In the genomic region with DNA sequence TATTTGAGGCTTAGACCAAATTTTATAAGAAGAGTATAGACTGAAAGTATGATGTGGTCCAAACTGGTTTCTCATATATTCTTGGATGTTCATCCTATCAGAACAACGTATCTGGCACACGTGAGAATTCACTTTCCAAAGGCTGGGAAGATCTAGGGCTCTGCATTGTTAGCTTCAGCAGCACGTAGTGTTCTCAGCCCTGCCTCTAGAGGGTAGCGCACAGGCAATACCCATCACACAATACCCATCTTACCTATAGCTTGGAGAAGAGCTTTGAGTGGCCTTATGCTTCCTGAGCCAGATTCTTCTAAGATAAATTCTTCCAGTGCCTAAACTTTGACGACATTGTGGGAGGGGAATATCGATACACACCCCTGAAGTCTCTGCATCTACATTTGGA, we compare ENCODE assay signal across 14 mouse cellular contexts.
"Had no signal": no experiment of that assay in that cellular context is flagged by ENCODE, and none has a peak within 500 bp of the region (broad histone marks: within the 10 kb centered on the region; RNA-seq: fewer than 3 reads in every experiment).

No protein-coding gene starts in this region.

- H3K36me3 ChIP-seq: limb, embryonic 12.5 days; liver, embryonic 13.5 days; midbrain, embryonic 15.5 days; neural tube, embryonic 12.5 days had no signal

- H3K9me3 ChIP-seq: limb, embryonic 12.5 days; liver, embryonic 13.5 days; megakaryocyte, embryonic 14.5 days; midbrain, embryonic 15.5 days; neural tube, embryonic 12.5 days had no signal

- DNase-seq: kidney, adult 11 months; kidney, adult 9 months; kidney, postnatal 4 days; liver; liver, embryonic 13.5 days; liver, postnatal 0 days; spleen, adult 18-20 months had no signal

- H3K4me3 ChIP-seq: limb, embryonic 12.5 days; liver, embryonic 13.5 days; megakaryocyte, embryonic 14.5 days; midbrain, embryonic 15.5 days; neural tube, embryonic 12.5 days had no signal

- ATAC-seq: liver, postnatal 0 days; midbrain, embryonic 15.5 days had no signal

- H3K4me1 ChIP-seq: megakaryocyte, embryonic 14.5 days; midbrain, embryonic 15.5 days; neural tube, embryonic 12.5 days had no signal

- H3K4me2 ChIP-seq: limb, embryonic 12.5 days; liver, embryonic 13.5 days; midbrain, embryonic 11.5 days; midbrain, embryonic 15.5 days; neural tube, embryonic 12.5 days had no signal

- H3K27me3 ChIP-seq: limb, embryonic 12.5 days; liver, embryonic 13.5 days; midbrain, embryonic 15.5 days; neural tube, embryonic 12.5 days had no signal

- H3K27ac ChIP-seq: kidney, postnatal 0 days; limb, embryonic 12.5 days; liver, embryonic 13.5 days; macrophage; midbrain, embryonic 15.5 days; neural tube, embryonic 12.5 days had no signal

- H3K9ac ChIP-seq: limb, embryonic 12.5 days; liver, embryonic 13.5 days; liver, postnatal 0 days; midbrain, embryonic 15.5 days; neural tube, embryonic 12.5 days had no signal
